Mouse (Mus musculus) gastrocnemius, postnatal 36 days (tissue): ENCODE data around the gene Gm10972. TPM values are rescaled to one million over a fixed set of nuclear protein-coding genes. Genes with fewer than 3 reads are reported as not detected.

ENCODE experiments used
- total RNA-seq, 2 experiments: library from RNA; stranded (reverse); gene quantifications; 2 replicates each; pipeline ENCODE4 v1.2.3; 2021

Gm10972 gene
- total RNA-seq, 2 experiments from 2014 or later = not detected

Other genes with a start within 250 kb of the Gm10972 start
- under 1 TPM; 0.15 to 0.26 TPM for gene Lingo4, start 244.6 kb upstream of the Gm10972 start, total RNA-seq
- gene Tdrkh, start 229.8 kb upstream of the Gm10972 start, total RNA-seq = 1 to 10 TPM; 1.3 to 1.9 TPM
- 10 to 100 TPM; 34.6 to 34.7 TPM for gene Mrpl9, start 199.8 kb upstream of the Gm10972 start, total RNA-seq
- not detected for gene Oaz3, start 199.2 kb upstream of the Gm10972 start, total RNA-seq
- not detected for gene Celf3, start 164.8 kb upstream of the Gm10972 start, total RNA-seq
- gene Riiad1, start 162.8 kb upstream of the Gm10972 start, total RNA-seq = 1 to 10 TPM; 5.5 to 8.3 TPM
- gene Snx27, start 60.4 kb upstream of the Gm10972 start, total RNA-seq = 10 to 100 TPM; 25.3 to 25.9 TPM
- under 1 TPM; 0.74 to 0.84 TPM for gene Tuft1, start 15.8 kb downstream of the Gm10972 start, total RNA-seq
- 1 to 10 TPM in 1 of 2 experiments, under 1 TPM in 1; 0.44 to 1.8 TPM for gene Selenbp2, start 50.4 kb downstream of the Gm10972 start, total RNA-seq
- under 1 TPM; 0.12 to 0.13 TPM for gene Cgn, start 143.4 kb downstream of the Gm10972 start, total RNA-seq
- gene Pogz, start 194.5 kb downstream of the Gm10972 start, total RNA-seq = 10 to 100 TPM; 12.3 to 14.5 TPM
- gene Psmb4, start 243.8 kb downstream of the Gm10972 start, total RNA-seq = 100 to 1,000 TPM; 189 to 190 TPM